Mouse (Mus musculus): Measurements from ENCODE around the gene Cd81. TPM values are rescaled to one million over a fixed set of nuclear protein-coding genes. Genes with fewer than 3 reads are reported as not detected.

The Cd81 gene
- polyA plus RNA-seq, 1 experiment from 2014 or later = 225 TPM

GRCm38 (mm10) chr7:143070506-143071070 lies 18.0 kb downstream of the Cd81 start:
- Histone ChIP-seq H3K4me3 (peak overlapping the region; percentile 72), H3K36me3 (replicated peaks) (peaks cover 45% of the 10 kb centered on the region), H3K4me1 (peaks cover 32% of the 10 kb centered on the region), H3K27me3 (ENCODE audit: poor library complexity, severe bottlenecking) (no peaks in the 10 kb centered on the region), H3K27ac (peak overlapping the region; percentile 91), H3K9me3 (no peaks in the 10 kb centered on the region)
- DNase-seq (ENCODE audit: extremely low spot score, low spot score) = no peak
- 90% methylated on average over 10 of the region's 10 CpGs for WGBS

GRCm38 (mm10) chr7:143072605-143073004 lies 20.1 kb downstream of the Cd81 start:
- Histone ChIP-seq H3K27me3 (ENCODE audit: poor library complexity, severe bottlenecking) (no peaks in the 10 kb centered on the region), H3K9me3 (no peaks in the 10 kb centered on the region), H3K27ac (no peak overlapping the region), H3K4me1 (peaks cover 30% of the 10 kb centered on the region), H3K36me3 (replicated peaks) (peaks cover 25% of the 10 kb centered on the region), H3K4me3 (no peak overlapping the region)
- WGBS = 88% methylated on average over 5 of the region's 5 CpGs
- no peak for DNase-seq (ENCODE audit: extremely low spot score, low spot score)

GRCm38 (mm10) chr7:143073086-143073485 lies 20.5 kb downstream of the Cd81 start:
- H3K36me3 ChIP-seq (replicated peaks) = peaks cover 20% of the 10 kb centered on the region
- H3K4me3 ChIP-seq = no peak overlapping the region
- H3K9me3 ChIP-seq = no peaks in the 10 kb centered on the region
- H3K4me1 ChIP-seq = peaks cover 25% of the 10 kb centered on the region
- H3K27me3 ChIP-seq (ENCODE audit: poor library complexity, severe bottlenecking) = no peaks in the 10 kb centered on the region
- H3K27ac ChIP-seq = no peak overlapping the region
- DNase-seq (ENCODE audit: extremely low spot score, low spot score) = peak; percentile 50
- 52% methylated on average over 1 of the region's 1 CpGs for WGBS

GRCm38 (mm10) chr7:143075394-143075793 lies 22.9 kb downstream of the Cd81 start:
- no peak overlapping the region for H3K4me3 ChIP-seq
- peaks cover 12% of the 10 kb centered on the region for H3K4me1 ChIP-seq
- no peak for DNase-seq (ENCODE audit: extremely low spot score, low spot score)
- no peak overlapping the region for H3K27ac ChIP-seq
- H3K9me3 ChIP-seq = no peaks in the 10 kb centered on the region
- WGBS = 74% methylated on average over 5 of the region's 5 CpGs
- no peaks in the 10 kb centered on the region for H3K27me3 ChIP-seq (ENCODE audit: poor library complexity, severe bottlenecking)
- peaks cover 12% of the 10 kb centered on the region for H3K36me3 ChIP-seq (replicated peaks)

- WGBS = 93% methylated on average over 2 of the region's 2 CpGs
- H3K27ac ChIP-seq = no peak overlapping the region
- H3K9me3 ChIP-seq = no peaks in the 10 kb centered on the region
- DNase-seq (ENCODE audit: extremely low spot score, low spot score) = no peak
- H3K36me3 ChIP-seq (replicated peaks) = no peaks in the 10 kb centered on the region
- H3K27me3 ChIP-seq (ENCODE audit: poor library complexity, severe bottlenecking) = no peaks in the 10 kb centered on the region
- no peaks in the 10 kb centered on the region for H3K4me1 ChIP-seq
- H3K4me3 ChIP-seq = no peak overlapping the region
Observed at GRCm38 (mm10) chr7:143077351-143077750, 24.8 kb downstream of the Cd81 start.

GRCm38 (mm10) chr7:143082024-143082423 lies 29.5 kb downstream of the Cd81 start:
- WGBS = 70% methylated on average over 6 of the region's 6 CpGs
- no peak overlapping the region for H3K27ac ChIP-seq

GRCm38 (mm10) chr7:143083708-143084107 lies 31.2 kb downstream of the Cd81 start:
- H3K27me3 ChIP-seq (ENCODE audit: poor library complexity, severe bottlenecking) = peaks cover under 1% of the 10 kb centered on the region; the same call in 1 of the 2 replicates
- H3K9me3 ChIP-seq = no peaks in the 10 kb centered on the region
- 81% methylated on average over 2 of the region's 2 CpGs for WGBS
- peaks cover 8% of the 10 kb centered on the region for H3K4me1 ChIP-seq
- H3K36me3 ChIP-seq (replicated peaks) = no peaks in the 10 kb centered on the region
- DNase-seq (ENCODE audit: extremely low spot score, low spot score) = no peak
- no peak overlapping the region for H3K27ac ChIP-seq
- H3K4me3 ChIP-seq = no peak overlapping the region

More at GRCm38 (mm10) chr7:143082024-143082423, 29.5 kb downstream of the Cd81 start:
- Histone ChIP-seq H3K36me3 (replicated peaks) (no peaks in the 10 kb centered on the region), H3K4me1 (peaks cover 6% of the 10 kb centered on the region), H3K27me3 (ENCODE audit: poor library complexity, severe bottlenecking) (no peaks in the 10 kb centered on the region; the same call in 1 of the 2 replicates), H3K4me3 (no peak overlapping the region), H3K9me3 (no peaks in the 10 kb centered on the region)
- DNase-seq (ENCODE audit: extremely low spot score, low spot score) = no peak

GRCm38 (mm10) chr7:143086366-143086765 lies 33.8 kb downstream of the Cd81 start:
- H3K4me1 ChIP-seq = peaks cover 8% of the 10 kb centered on the region
- peaks cover 9% of the 10 kb centered on the region; the same call in 1 of the 2 replicates for H3K27me3 ChIP-seq (ENCODE audit: poor library complexity, severe bottlenecking)
- H3K27ac ChIP-seq = no peak overlapping the region
- 58% methylated on average over 2 of the region's 2 CpGs for WGBS
- DNase-seq (ENCODE audit: extremely low spot score, low spot score) = peak; percentile 46
- no peaks in the 10 kb centered on the region for H3K9me3 ChIP-seq
- no peak overlapping the region for H3K4me3 ChIP-seq
- H3K36me3 ChIP-seq (replicated peaks) = no peaks in the 10 kb centered on the region

- Histone ChIP-seq H3K27ac (peak overlapping the region; percentile 53; the same call in 1 of the 2 replicates), H3K36me3 (replicated peaks) (no peaks in the 10 kb centered on the region), H3K9me3 (no peaks in the 10 kb centered on the region), H3K4me1 (peaks cover 8% of the 10 kb centered on the region), H3K27me3 (ENCODE audit: poor library complexity, severe bottlenecking) (peaks cover 12% of the 10 kb centered on the region; the same call in 1 of the 2 replicates), H3K4me3 (no peak overlapping the region)
- WGBS = 41% methylated on average over 4 of the region's 4 CpGs
- peak; percentile 36 for DNase-seq (ENCODE audit: extremely low spot score, low spot score)
Observed at GRCm38 (mm10) chr7:143087070-143087579, 34.6 kb downstream of the Cd81 start.

GRCm38 (mm10) chr7:143093847-143094246 lies 41.3 kb downstream of the Cd81 start:
- no peak overlapping the region for H3K27ac ChIP-seq
- WGBS = 75% methylated on average over 3 of the region's 3 CpGs
- peaks cover 6% of the 10 kb centered on the region; the same call in 1 of the 2 replicates for H3K4me1 ChIP-seq

GRCm38 (mm10) chr7:143094592-143095553 lies 42.3 kb downstream of the Cd81 start, which contains the start of gene Trpm5:
Trpm5 (minus strand) TSS chr7:143094642.
- no peaks in the 10 kb centered on the region for H3K36me3 ChIP-seq (replicated peaks)
- 55% methylated on average over 10 of the region's 10 CpGs for WGBS
- peaks cover 6% of the 10 kb centered on the region; the same call in 1 of the 2 replicates for H3K4me1 ChIP-seq
- peaks cover 27% of the 10 kb centered on the region for H3K27me3 ChIP-seq (ENCODE audit: poor library complexity, severe bottlenecking)
- peak within 1 kb of the TSS; percentile 48; the same call in 1 of the 2 replicates for H3K27ac ChIP-seq
- peak; percentile 75 for DNase-seq (ENCODE audit: extremely low spot score, low spot score)
- H3K9me3 ChIP-seq = no peaks in the 10 kb centered on the region
- H3K4me3 ChIP-seq = no peak within 1 kb of the TSS

More at GRCm38 (mm10) chr7:143093847-143094246, 41.3 kb downstream of the Cd81 start:
- no peak for DNase-seq (ENCODE audit: extremely low spot score, low spot score)
- H3K27me3 ChIP-seq (ENCODE audit: poor library complexity, severe bottlenecking) = peaks cover 34% of the 10 kb centered on the region
- no peak overlapping the region for H3K4me3 ChIP-seq
- H3K9me3 ChIP-seq = no peaks in the 10 kb centered on the region
- no peaks in the 10 kb centered on the region for H3K36me3 ChIP-seq (replicated peaks)

- Histone ChIP-seq H3K9me3 (no peaks in the 10 kb centered on the region), H3K27ac (no peak overlapping the region), H3K4me3 (no peak overlapping the region), H3K4me1 (peaks cover 8% of the 10 kb centered on the region; the same call in 1 of the 2 replicates), H3K27me3 (ENCODE audit: poor library complexity, severe bottlenecking) (peaks cover 27% of the 10 kb centered on the region), H3K36me3 (replicated peaks) (no peaks in the 10 kb centered on the region)
- DNase-seq (ENCODE audit: extremely low spot score, low spot score) = no peak
- 60% methylated on average over 1 of the region's 1 CpGs for WGBS
Observed at GRCm38 (mm10) chr7:143095554-143095907, 43.0 kb downstream of the Cd81 start.

Measured in forebrain, embryonic 10.5 days (tissue).